Mouse (Mus musculus) 3134 (cell line): ENCODE results near the gene B4gat1.

Experiments used
- DNase-seq: peaks from one replicate; pipeline ENCODE4 v3.0.0-alpha.2; 2011; ENCODE audit warnings: low spot score; ENCODE audit not compliant: insufficient read length; ENCODE audit errors: extremely low read depth

Gene B4gat1

GRCm38 (mm10) chr19:5057876-5058775 lies 19.5 kb downstream of the B4gat1 start:
- peak; percentile 58 for DNase-seq

GRCm38 (mm10) chr19:5058801-5059771 lies 20.5 kb downstream of the B4gat1 start:
- peak; percentile 63 for DNase-seq

- no peak for DNase-seq
These were observed 22.0 kb downstream of the B4gat1 start for GRCm38 (mm10) chr19:5060365-5061330.

GRCm38 (mm10) chr19:5062041-5062440 lies 23.4 kb downstream of the B4gat1 start:
- no peak for DNase-seq

- peak; percentile 47 for DNase-seq
These were observed 23.8 kb downstream of the B4gat1 start for GRCm38 (mm10) chr19:5062446-5062845.

GRCm38 (mm10) chr19:5065104-5065503 lies 26.5 kb downstream of the B4gat1 start:
- DNase-seq: no peak

- no peak for DNase-seq
These were observed 28.6 kb downstream of the B4gat1 start for GRCm38 (mm10) chr19:5067040-5067799.

- DNase-seq: no peak
These were observed 29.4 kb downstream of the B4gat1 start, which contains the start of gene Cd248 for GRCm38 (mm10) chr19:5067867-5068569. TSS of gene Cd248 (plus strand) at chr19:5068078.

- DNase-seq: peak; percentile 28
These were observed 30.1 kb downstream of the B4gat1 start for GRCm38 (mm10) chr19:5068570-5069234.

- no peak for DNase-seq
These were observed 30.9 kb downstream of the B4gat1 start for GRCm38 (mm10) chr19:5069486-5069885.

GRCm38 (mm10) chr19:5069978-5070377 lies 31.4 kb downstream of the B4gat1 start:
- DNase-seq: no peak

- no peak for DNase-seq
These were observed 32.5 kb downstream of the B4gat1 start for GRCm38 (mm10) chr19:5071077-5071476.

- DNase-seq: peak; percentile 83
These were observed 33.1 kb downstream of the B4gat1 start for GRCm38 (mm10) chr19:5071545-5072369.

GRCm38 (mm10) chr19:5072389-5073019 lies 33.9 kb downstream of the B4gat1 start:
- DNase-seq: no peak

- peak; percentile 64 for DNase-seq
These were observed 34.4 kb downstream of the B4gat1 start for GRCm38 (mm10) chr19:5073028-5073427.

- DNase-seq: no peak
These were observed 34.9 kb downstream of the B4gat1 start for GRCm38 (mm10) chr19:5073518-5073917.

- DNase-seq: no peak
These were observed 40.7 kb downstream of the B4gat1 start for GRCm38 (mm10) chr19:5079279-5079678.
